Mouse (Mus musculus) neural tube, embryonic 11.5 days (tissue): Measurements from ENCODE around the gene Nacc1. TPM values are rescaled to one million over a fixed set of nuclear protein-coding genes. Genes with fewer than 3 reads are reported as not detected.

Source experiments
- ATAC-seq: fragments of 200-750 bp; cut with Nextera tagmentation; 2 replicates; pipeline ENCODE4 v1.8.0; 2017; ENCODE audit warnings: moderate number of reproducible peaks, mild to moderate bottlenecking, moderate TSS enrichment, moderate library complexity; ENCODE audit not compliant: insufficient read depth, low FRiP score, low TSS enrichment
- DNase-seq: peaks from one replicate; pipeline ENCODE4 v3.0.0-alpha.2; 2015; ENCODE audit warnings: low spot score
- H3K27ac ChIP-seq: fragments of 300-500 bp; sonication (generic); 2 replicates; pipeline ENCODE4 v1.5.1; 2014; ENCODE audit warnings: low read depth, mild to moderate bottlenecking, low read length
- H3K27me3 ChIP-seq: fragments of 300-500 bp; sonication (generic); 2 replicates; pipeline ENCODE4 v1.6.1; 2014; ENCODE audit warnings: mild to moderate bottlenecking, low read length, mixed read lengths; ENCODE audit not compliant: control insufficient read depth, insufficient read depth
- H3K36me3 ChIP-seq: fragments of 300-500 bp; sonication (generic); 2 replicates; pipeline ENCODE4 v1.6.1; 2014; ENCODE audit warnings: mild to moderate bottlenecking, low read length, moderate library complexity, mixed read lengths; ENCODE audit not compliant: control insufficient read depth, insufficient read depth
- H3K4me1 ChIP-seq: fragments of 300-500 bp; sonication (generic); 2 replicates; pipeline ENCODE4 v1.6.1; 2014; ENCODE audit warnings: low read length, mixed read lengths; ENCODE audit not compliant: control insufficient read depth, insufficient read depth
- H3K4me2 ChIP-seq: fragments of 300-500 bp; sonication (generic); 2 replicates; pipeline ENCODE4 v1.6.1; 2014; ENCODE audit warnings: low read depth, mild to moderate bottlenecking, moderate library complexity
- H3K4me3 ChIP-seq: fragments of 300-500 bp; sonication (generic); 2 replicates; pipeline ENCODE4 v1.5.1; 2014; ENCODE audit warnings: low read depth, low read length
- H3K9ac ChIP-seq: fragments of 300-500 bp; sonication (generic); 2 replicates; pipeline ENCODE4 v1.6.1; 2014; ENCODE audit warnings: mild to moderate bottlenecking, low read length
- H3K9me3 ChIP-seq: fragments of 300-500 bp; sonication (generic); 2 replicates; pipeline ENCODE4 v1.6.1; 2016; ENCODE audit warnings: low read length; ENCODE audit not compliant: control insufficient read depth
- WGBS: fragments of 180-500 bp; shearing (Covaris S2); extraction: QIAGEN DNeasy Blood & Tissue Kit; methylation state at CpG from one replicate; pipeline ENCODE4 v1.1.7; 2014; 5-methylcytosine and 5-hydroxymethylcytosine counted together
- polyA plus RNA-seq: library from polyadenylated mRNA; unstranded; fragments of >200 nt; fragmentation: Nextera tagmentation; extraction: Ambion mirVana; gene quantifications from 2 replicates; pipeline ENCODE4 v1.2.1, GENCODE M21; 2014

Gene Nacc1
- polyA plus RNA-seq, 1 experiment from 2014 or later, result 26.2 TPM

GRCm38 (mm10) chr8:84639162-84640009, 48.3 kb downstream of the Nacc1 start:
- WGBS, result under 1% methylated on average over 63 of the region's 106 CpGs
- H3K27ac ChIP-seq, result peak overlapping the region; percentile 93
- H3K27me3 ChIP-seq, result no peaks in the 10 kb centered on the region
- peak overlapping the region; percentile 52 for H3K4me3 ChIP-seq
- DNase-seq (peak; percentile 97), ATAC-seq (peak; percentile 88)
- peak overlapping the region; percentile 74 for H3K9ac ChIP-seq
- no peaks in the 10 kb centered on the region for H3K36me3 ChIP-seq
- peaks cover 18% of the 10 kb centered on the region for H3K4me1 ChIP-seq
- no peaks in the 10 kb centered on the region for H3K9me3 ChIP-seq
- peak overlapping the region; percentile 81 for H3K4me2 ChIP-seq

GRCm38 (mm10) chr8:84638555-84639161, 49.0 kb downstream of the Nacc1 start:
- H3K27ac ChIP-seq, result peak overlapping the region; percentile 93
- no peaks in the 10 kb centered on the region for H3K9me3 ChIP-seq
- H3K4me3 ChIP-seq, result peak overlapping the region; percentile 52
- WGBS, result 1% methylated on average over 32 of the region's 52 CpGs
- peak overlapping the region; percentile 74 for H3K9ac ChIP-seq
- peak; percentile 58 for DNase-seq
- H3K27me3 ChIP-seq, result no peaks in the 10 kb centered on the region
- peak overlapping the region; percentile 81 for H3K4me2 ChIP-seq
- no peaks in the 10 kb centered on the region for H3K36me3 ChIP-seq
- peak; percentile 19 for ATAC-seq
- H3K4me1 ChIP-seq, result peaks cover 20% of the 10 kb centered on the region

GRCm38 (mm10) chr8:84637946-84638554, 49.6 kb downstream of the Nacc1 start:
- Histone ChIP-seq H3K27me3 (no peaks in the 10 kb centered on the region), H3K27ac (peak overlapping the region; percentile 93), H3K4me1 (peaks cover 20% of the 10 kb centered on the region), H3K9me3 (no peaks in the 10 kb centered on the region), H3K36me3 (no peaks in the 10 kb centered on the region), H3K9ac (peak overlapping the region; percentile 74), H3K4me3 (peak overlapping the region; percentile 52), H3K4me2 (peak overlapping the region; percentile 81)
- ATAC-seq, result no peak
- 33% methylated on average over 8 of the region's 8 CpGs for WGBS
- DNase-seq, result no peak

- ATAC-seq, result no peak
- H3K27ac ChIP-seq, result no peak overlapping the region
- H3K27me3 ChIP-seq, result no peaks in the 10 kb centered on the region
- H3K36me3 ChIP-seq, result no peaks in the 10 kb centered on the region
- peaks cover 20% of the 10 kb centered on the region for H3K4me1 ChIP-seq
- DNase-seq, result no peak
- no peaks in the 10 kb centered on the region for H3K9me3 ChIP-seq
- no peak overlapping the region for H3K4me2 ChIP-seq
- H3K4me3 ChIP-seq, result no peak overlapping the region
- 87% methylated on average over 17 of the region's 17 CpGs for WGBS
- no peak overlapping the region; the same call in 1 of the 2 replicates for H3K9ac ChIP-seq
Observed at GRCm38 (mm10) chr8:84636051-84636691, 51.5 kb downstream of the Nacc1 start.

- H3K27me3 ChIP-seq, result no peaks in the 10 kb centered on the region
- 56% methylated on average over 14 of the region's 14 CpGs for WGBS
- no peak for ATAC-seq
- DNase-seq, result no peak
- H3K4me2 ChIP-seq, result no peak overlapping the region
- peak overlapping the region; percentile 12 for H3K9ac ChIP-seq
- H3K36me3 ChIP-seq, result no peaks in the 10 kb centered on the region
- H3K27ac ChIP-seq, result peak overlapping the region; percentile 62
- H3K4me3 ChIP-seq, result no peak overlapping the region
- H3K4me1 ChIP-seq, result peaks cover 20% of the 10 kb centered on the region
- no peaks in the 10 kb centered on the region for H3K9me3 ChIP-seq
Observed at GRCm38 (mm10) chr8:84635397-84636050, 52.1 kb downstream of the Nacc1 start.

- Histone ChIP-seq H3K9me3 (no peaks in the 10 kb centered on the region), H3K4me3 (no peak overlapping the region), H3K27ac (peak overlapping the region; percentile 62), H3K36me3 (no peaks in the 10 kb centered on the region), H3K4me2 (no peak overlapping the region), H3K4me1 (peaks cover 20% of the 10 kb centered on the region), H3K27me3 (no peaks in the 10 kb centered on the region), H3K9ac (peak overlapping the region; percentile 12)
- 37% methylated on average over 9 of the region's 9 CpGs for WGBS
- DNase-seq, result peak; percentile 53
- no peak for ATAC-seq
Observed at GRCm38 (mm10) chr8:84634849-84635304, 52.8 kb downstream of the Nacc1 start.

- ATAC-seq, result no peak
- Histone ChIP-seq H3K9ac (no peak overlapping the region), H3K36me3 (no peaks in the 10 kb centered on the region), H3K27ac (peak overlapping the region; percentile 62), H3K4me2 (no peak overlapping the region), H3K4me3 (no peak overlapping the region), H3K9me3 (no peaks in the 10 kb centered on the region), H3K4me1 (peaks cover 20% of the 10 kb centered on the region), H3K27me3 (no peaks in the 10 kb centered on the region)
- WGBS, result 49% methylated on average over 10 of the region's 10 CpGs
- no peak for DNase-seq
Observed at GRCm38 (mm10) chr8:84633841-84634584, 53.6 kb downstream of the Nacc1 start.
